Mouse (Mus musculus) kidney, postnatal 0 days (tissue): Measurements from ENCODE around the gene Zbtb7b. TPM values are rescaled to one million over a fixed set of nuclear protein-coding genes. Genes with fewer than 3 reads are reported as not detected.

Experiments
- ATAC-seq: fragments of 200-750 bp; cut with Nextera tagmentation; replicated peaks from 2 replicates; pipeline ENCODE4 v1.8.0; 2017; ENCODE audit warnings: low read depth, moderate number of reproducible peaks, moderate TSS enrichment, moderate library complexity; ENCODE audit not compliant: low FRiP score
- DNase-seq: peaks from one replicate; pipeline ENCODE4 v3.0.0-alpha.2; 2016; ENCODE audit warnings: low spot score
- H3K27ac ChIP-seq: fragments of 300-500 bp; sonication (generic); 2 replicates; pipeline ENCODE4 v1.5.1; 2014; ENCODE audit warnings: mild to moderate bottlenecking
- H3K27me3 ChIP-seq: fragments of 300-500 bp; sonication (generic); 2 replicates; pipeline ENCODE4 v1.6.1; 2014; ENCODE audit warnings: low read length, mixed read lengths; ENCODE audit not compliant: insufficient read depth
- H3K36me3 ChIP-seq: fragments of 300-500 bp; sonication (generic); 2 replicates; pipeline ENCODE4 v1.6.1; 2014; ENCODE audit warnings: low read length, mixed read lengths; ENCODE audit not compliant: insufficient read depth
- H3K4me1 ChIP-seq: fragments of 300-500 bp; sonication (generic); replicated peaks from 2 replicates; pipeline ENCODE4 v1.6.1; 2014; ENCODE audit warnings: antibody characterized with exemption, low read length, mixed read lengths; ENCODE audit not compliant: insufficient read depth
- H3K4me2 ChIP-seq: fragments of 300-500 bp; sonication (generic); 2 replicates; pipeline ENCODE4 v1.6.1; 2014; ENCODE audit warnings: mild to moderate bottlenecking, low read length, moderate library complexity, mixed read lengths
- H3K4me3 ChIP-seq: fragments of 300-500 bp; sonication (generic); replicated peaks from 2 replicates; pipeline ENCODE4 v1.5.1; 2014; ENCODE audit warnings: low read depth, low read length
- H3K9ac ChIP-seq: fragments of 300-500 bp; sonication (generic); 2 replicates; pipeline ENCODE4 v1.6.1; 2014; ENCODE audit warnings: low read depth, low read length
- H3K9me3 ChIP-seq: fragments of 300-500 bp; sonication (generic); replicated peaks from 2 replicates; pipeline ENCODE4 v1.6.1; 2016; ENCODE audit warnings: low read length, inconsistent platforms, mixed read lengths
- CTCF ChIP-seq: IDR thresholded peaks from 2 replicates; pipeline ENCODE4 v1.5.1; 2016; ENCODE audit warnings: antibody characterized with exemption, low read depth, mild to moderate bottlenecking, moderate library complexity
- WGBS: fragments of 180-500 bp; shearing (Covaris S2); extraction: QIAGEN DNeasy Blood & Tissue Kit; methylation state at CpG from one replicate; pipeline ENCODE4 v1.1.7; 2014; 5-methylcytosine and 5-hydroxymethylcytosine counted together
- polyA plus RNA-seq: library from polyadenylated mRNA; unstranded; fragments of >200 nt; fragmentation: Nextera tagmentation; extraction: Ambion mirVana; gene quantifications from 2 replicates; pipeline ENCODE4 v1.2.1, GENCODE M21; 2015

The Zbtb7b gene
- polyA plus RNA-seq, 1 experiment from 2014 or later, result 4.3 TPM

GRCm38 (mm10) chr3:89410864-89411263 lies 16.3 kb upstream of the Zbtb7b start:
- Histone ChIP-seq H3K27me3 (no peaks in the 10 kb centered on the region), H3K9me3 (no peaks in the 10 kb centered on the region), H3K36me3 (peaks cover 23% of the 10 kb centered on the region), H3K9ac (peak overlapping the region; percentile 60), H3K27ac (peak overlapping the region; percentile 71), H3K4me2 (peak overlapping the region; percentile 79), H3K4me1 (peaks cover 8% of the 10 kb centered on the region), H3K4me3 (peak overlapping the region; percentile 50)
- DNase-seq (no peak), ATAC-seq (no peak)
- TF ChIP-seq CTCF, result no peak
- WGBS, result 75% methylated on average over 10 of the region's 10 CpGs

GRCm38 (mm10) chr3:89409701-89410100 lies 15.1 kb upstream of the Zbtb7b start:
- peaks cover 16% of the 10 kb centered on the region for H3K36me3 ChIP-seq
- no peak overlapping the region for H3K4me3 ChIP-seq
- 88% methylated on average over 3 of the region's 3 CpGs for WGBS
- no peak for TF ChIP-seq CTCF
- H3K4me1 ChIP-seq, result peaks cover 8% of the 10 kb centered on the region
- no peaks in the 10 kb centered on the region for H3K27me3 ChIP-seq
- no peak overlapping the region for H3K4me2 ChIP-seq
- H3K27ac ChIP-seq, result no peak overlapping the region
- DNase-seq (no peak), ATAC-seq (no peak)
- no peaks in the 10 kb centered on the region for H3K9me3 ChIP-seq
- H3K9ac ChIP-seq, result no peak overlapping the region

- H3K9ac ChIP-seq, result no peak overlapping the region
- no peak overlapping the region for H3K4me2 ChIP-seq
- WGBS, result 70% methylated on average over 16 of the region's 16 CpGs
- H3K27ac ChIP-seq, result no peak overlapping the region
- H3K9me3 ChIP-seq, result no peaks in the 10 kb centered on the region
- no peak overlapping the region for H3K4me3 ChIP-seq
- peaks cover 15% of the 10 kb centered on the region; the same call in 1 of the 2 replicates for H3K36me3 ChIP-seq
- DNase-seq (no peak), ATAC-seq (no peak)
- H3K27me3 ChIP-seq, result no peaks in the 10 kb centered on the region
- peaks cover 8% of the 10 kb centered on the region for H3K4me1 ChIP-seq
- no peak for TF ChIP-seq CTCF
Measured at GRCm38 (mm10) chr3:89408448-89408847, 13.9 kb upstream of the Zbtb7b start.

DNA sequence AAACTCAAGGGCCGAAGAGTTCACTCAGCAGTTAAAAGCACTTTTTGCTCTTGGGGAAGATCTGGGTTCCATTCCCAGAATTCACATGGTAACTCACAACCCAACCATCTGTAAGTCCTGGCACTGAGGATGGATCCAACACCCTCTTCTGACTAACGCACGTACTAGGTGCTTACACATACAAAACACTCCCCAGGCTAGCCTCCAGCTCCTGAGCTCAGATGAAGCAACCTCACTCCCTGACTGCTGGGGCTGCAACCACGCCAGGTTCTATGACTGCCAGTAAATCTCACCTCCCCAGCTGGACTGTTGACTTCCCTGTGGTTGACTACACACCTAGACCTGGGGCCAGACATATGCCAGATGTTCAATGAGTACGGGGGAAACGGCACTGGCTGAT lies 12.3 kb upstream of the Zbtb7b start:
- Histone ChIP-seq H3K27me3 (no peaks in the 10 kb centered on the region), H3K9ac (no peak overlapping the region), H3K4me3 (no peak overlapping the region), H3K27ac (no peak overlapping the region), H3K36me3 (peaks cover 25% of the 10 kb centered on the region), H3K4me2 (no peak overlapping the region), H3K4me1 (peaks cover 8% of the 10 kb centered on the region), H3K9me3 (no peaks in the 10 kb centered on the region)
- no peak for ATAC-seq
- no peak for DNase-seq
- TF ChIP-seq CTCF, result no peak
- 88% methylated on average over 6 of the region's 6 CpGs for WGBS

GRCm38 (mm10) chr3:89402693-89403092 lies 8.1 kb upstream of the Zbtb7b start, which contains the start of gene Lenep:
Lenep (minus strand) TSS chr3:89402793.
- no peak within 1 kb of the TSS for H3K4me3 ChIP-seq
- no peak within 1 kb of the TSS for H3K9ac ChIP-seq
- no peak for TF ChIP-seq CTCF
- peaks cover 30% of the 10 kb centered on the region for H3K36me3 ChIP-seq
- WGBS, result 74% methylated on average over 5 of the region's 5 CpGs
- H3K4me2 ChIP-seq, result no peak within 1 kb of the TSS
- no peak within 1 kb of the TSS for H3K27ac ChIP-seq
- DNase-seq (no peak), ATAC-seq (no peak)
- H3K27me3 ChIP-seq, result no peaks in the 10 kb centered on the region
- no peaks in the 10 kb centered on the region for H3K4me1 ChIP-seq
- no peaks in the 10 kb centered on the region for H3K9me3 ChIP-seq

DNA sequence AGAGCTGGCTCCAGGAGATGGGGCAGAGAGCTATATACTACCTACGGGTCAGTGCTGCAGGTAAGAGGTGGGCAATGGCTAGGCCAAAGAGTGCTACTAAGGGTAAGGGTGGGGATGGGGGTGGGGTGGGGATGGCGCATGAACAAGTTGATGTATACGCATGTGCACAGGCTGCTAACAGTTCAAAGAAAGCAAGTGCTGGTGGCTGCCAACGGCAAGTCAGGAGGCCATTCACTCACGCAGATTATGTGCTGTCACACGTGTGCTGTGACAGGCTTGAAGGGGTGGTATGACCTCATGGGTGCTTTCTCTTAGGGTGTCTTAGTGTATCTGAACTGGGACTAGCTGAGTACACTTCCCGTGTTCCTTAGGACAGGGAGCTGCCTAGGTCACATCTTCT lies 6.8 kb upstream of the Zbtb7b start:
- Histone ChIP-seq H3K27me3 (no peaks in the 10 kb centered on the region), H3K4me3 (no peak overlapping the region)
- ATAC-seq, result no peak

GRCm38 (mm10) chr3:89396654-89397005 lies 2.1 kb upstream of the Zbtb7b start:
- no peak for DNase-seq
- Histone ChIP-seq H3K36me3 (0 out of 2 replicates have a peak, but pooled peaks cover 3% of the 10 kb centered on the region), H3K9me3 (no peaks in the 10 kb centered on the region), H3K4me1 (peaks cover 11% of the 10 kb centered on the region), H3K27ac (no peak overlapping the region), H3K27me3 (no peaks in the 10 kb centered on the region), H3K4me2 (peak overlapping the region; percentile 99), H3K9ac (peak overlapping the region; percentile 58; the same call in 1 of the 2 replicates), H3K4me3 (peak overlapping the region; percentile 51; the same call in 1 of the 2 replicates)
- no peak for ATAC-seq
- TF ChIP-seq CTCF, result no peak
- 4% methylated on average over 4 of the region's 4 CpGs for whole genome bisulfite sequencing

More for the DNA sequence above, 6.8 kb upstream of the Zbtb7b start:
- H3K27ac ChIP-seq, result no peak overlapping the region
- H3K4me2 ChIP-seq, result no peak overlapping the region
- H3K4me1 ChIP-seq, result no peaks in the 10 kb centered on the region
- peaks cover 26% of the 10 kb centered on the region for H3K36me3 ChIP-seq
- no peak overlapping the region for H3K9ac ChIP-seq
- WGBS, result 85% methylated on average over 7 of the region's 7 CpGs
- no peaks in the 10 kb centered on the region for H3K9me3 ChIP-seq
- no peak for DNase-seq
- no peak for TF ChIP-seq CTCF
